In the genomic region with DNA sequence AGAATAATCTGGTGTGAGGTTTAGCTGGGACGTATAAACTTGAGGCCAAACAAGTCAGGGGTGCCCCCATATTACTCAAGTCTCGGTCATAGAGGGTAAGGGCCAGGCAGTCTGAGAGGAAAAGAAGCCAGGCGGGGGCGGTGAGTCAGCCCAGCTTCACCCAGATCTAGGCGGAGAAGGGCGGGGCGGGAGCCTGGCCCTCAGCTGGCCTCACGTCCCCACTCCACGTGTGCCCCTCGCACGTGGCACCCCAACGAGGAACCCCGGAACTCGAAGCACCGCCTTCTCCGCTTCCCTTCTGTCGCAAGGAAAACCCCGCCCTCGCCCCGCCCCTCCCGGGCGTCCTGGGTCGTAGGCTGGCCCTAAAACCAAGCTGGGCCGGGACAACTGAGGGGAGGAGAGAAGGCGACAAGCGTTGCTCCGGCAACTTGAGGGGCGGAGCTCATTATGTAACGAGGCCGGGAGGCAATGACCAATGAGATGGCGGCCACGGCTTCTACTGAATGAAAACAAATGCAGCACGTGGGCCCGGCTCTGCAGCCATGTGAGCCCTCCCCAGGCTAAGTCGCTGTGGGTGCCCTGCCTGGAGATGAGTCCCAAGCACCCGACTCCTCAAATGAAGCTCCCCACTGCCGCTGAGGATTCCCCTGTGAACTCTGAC, we compare ENCODE assay signal across 8 mouse cellular contexts. TPM values are rescaled to one million over a fixed set of nuclear protein-coding genes. Genes with fewer than 3 reads are reported as not detected.
DNase-seq lines count a peak whose midpoint lies in the region; ATAC-seq and TF ChIP-seq lines count a peak whose summit lies in the region.

No protein-coding gene starts in this region.

- ATAC-seq in common myeloid progenitor, adult 5-6 weeks (replicated peaks; ENCODE audit: low read depth, poor library complexity, severe bottlenecking), result peak; percentile 81
- ATAC-seq in megakaryocyte progenitor cell, adult 5-6 weeks (replicated peaks; ENCODE audit: poor library complexity), result peak; percentile 81

- TF ChIP-seq CTCF in gastrocnemius, adult 2 months (IDR thresholded peaks at IDR 0.05), result peak; percentile 22; the same call in 1 of the 2 replicates

- DNase-seq in ZHBTc4 (ENCODE audit: low read depth, low spot score), result peak; percentile 99
- peak; percentile 100 for DNase-seq in gastrocnemius, adult 2 months
- DNase-seq in induced T-regulatory cell, adult 2 months (ENCODE audit: low read depth), result peak; percentile 98
- DNase-seq in left cerebral cortex, adult 9 months (ENCODE audit: low spot score in 2 of 2), result peak; percentile 100
- DNase-seq in right cerebral cortex, postnatal 14 days, result peak; percentile 98
- peak; percentile 100 for DNase-seq in urinary bladder, postnatal 36 days (ENCODE audit: low spot score in 2 of 2)

- intact Hi-C loops in gastrocnemius, adult 2 months (cut with DNase I), result loop anchor here (1.0 to 5.0 kb wide), 3 partner anchors 13 to 396 kb away; no protein-coding TSS in a partner anchor

- H3K27ac ChIP-seq in gastrocnemius, adult 2 months, result peak overlapping the region; percentile 100

- peak overlapping the region; percentile 87 for H3K4me3 ChIP-seq in gastrocnemius, adult 2 months

RNA-seq across cellular contexts. Expression of a gene that starts 1.4 kb away (rescaled TPM):
- 0.58 and 1.6 TPM in 2 replicates for total RNA-seq in common myeloid progenitor, adult 5-6 weeks (2017)
- 100 to 1,000 TPM in 1 of 2 experiments, 10 to 100 TPM in 1; 56.3 to 152 TPM for total RNA-seq in gastrocnemius, adult 2 months (2021)
- total RNA-seq in megakaryocyte progenitor cell, adult 5-6 weeks (2015), result 3.3 and 3.5 TPM in 2 replicates
- 0.47 and 0.87 TPM in 2 replicates for total RNA-seq in megakaryocyte progenitor cell, adult 5-6 weeks (2017)

RNA-seq across cellular contexts. Expression of a gene that starts 21.6 kb away (rescaled TPM):
- 72.8 and 88.2 TPM in 2 replicates for total RNA-seq in common myeloid progenitor, adult 5-6 weeks (2017)
- total RNA-seq in gastrocnemius, adult 2 months (2021), result 10 to 100 TPM; 51.8 to 69.4 TPM
- total RNA-seq in megakaryocyte progenitor cell, adult 5-6 weeks (2015), result 60.8 and 62.0 TPM in 2 replicates
- 76.3 and 99.9 TPM in 2 replicates for total RNA-seq in megakaryocyte progenitor cell, adult 5-6 weeks (2017)

RNA-seq across cellular contexts. Expression of a gene that starts 30.9 kb away (rescaled TPM):
- total RNA-seq in common myeloid progenitor, adult 5-6 weeks (2017), result 39.5 and 46.5 TPM in 2 replicates
- 10 to 100 TPM; 17.4 to 21.9 TPM for total RNA-seq in gastrocnemius, adult 2 months (2021)
- total RNA-seq in megakaryocyte progenitor cell, adult 5-6 weeks (2015), result 38.3 and 39.0 TPM in 2 replicates
- total RNA-seq in megakaryocyte progenitor cell, adult 5-6 weeks (2017), result 18.3 and 31.7 TPM in 2 replicates

RNA-seq across cellular contexts. Expression of a gene that starts 33.3 kb away (rescaled TPM):
- 23.6 and 33.2 TPM in 2 replicates for total RNA-seq in common myeloid progenitor, adult 5-6 weeks (2017)
- 10 to 100 TPM; 78.8 to 96.8 TPM for total RNA-seq in gastrocnemius, adult 2 months (2021)
- 34.2 and 34.6 TPM in 2 replicates for total RNA-seq in megakaryocyte progenitor cell, adult 5-6 weeks (2015)
- 21.8 and 25.3 TPM in 2 replicates for total RNA-seq in megakaryocyte progenitor cell, adult 5-6 weeks (2017)

RNA-seq across cellular contexts. Expression of a gene that starts 44.5 kb away (rescaled TPM):
- 39.5 and 43.7 TPM in 2 replicates for total RNA-seq in common myeloid progenitor, adult 5-6 weeks (2017)
- 10 to 100 TPM; 52.0 to 58.4 TPM for total RNA-seq in gastrocnemius, adult 2 months (2021)
- 28.7 and 30.9 TPM in 2 replicates for total RNA-seq in megakaryocyte progenitor cell, adult 5-6 weeks (2015)
- 36.2 and 46.3 TPM in 2 replicates for total RNA-seq in megakaryocyte progenitor cell, adult 5-6 weeks (2017)

Comparison
In these comparisons a context has a peak if more than half of its experiments do, and no peak if none do; other contexts are left out.
1. Peak in every context shown above with its lines: DNase-seq, ATAC-seq, H3K4me3 ChIP-seq and H3K27ac ChIP-seq.
2. RNA of a gene that starts 1.4 kb away (total RNA-seq): 56.3 to 152 TPM in gastrocnemius, adult 2 months; 0.47 to 3.5 TPM in megakaryocyte progenitor cell, adult 5-6 weeks and 0.58 to 1.6 TPM in common myeloid progenitor, adult 5-6 weeks; every median in the first group is over 10 times any median in the second.